Mouse (Mus musculus) urinary bladder, postnatal 4 days (tissue): Measurements from ENCODE around the gene Arpc4.

Experiments
- DNase-seq, 2 experiments: peaks; one replicate each; pipeline ENCODE4 v3.0.0; 2021 to 2022; ENCODE audit warnings: low spot score in 2 of 2

The Arpc4 gene

GRCm38 (mm10) chr6:113364518-113365135 is 13.3 kb upstream of the Arpc4 start:
- no peak for DNase-seq

DNA sequence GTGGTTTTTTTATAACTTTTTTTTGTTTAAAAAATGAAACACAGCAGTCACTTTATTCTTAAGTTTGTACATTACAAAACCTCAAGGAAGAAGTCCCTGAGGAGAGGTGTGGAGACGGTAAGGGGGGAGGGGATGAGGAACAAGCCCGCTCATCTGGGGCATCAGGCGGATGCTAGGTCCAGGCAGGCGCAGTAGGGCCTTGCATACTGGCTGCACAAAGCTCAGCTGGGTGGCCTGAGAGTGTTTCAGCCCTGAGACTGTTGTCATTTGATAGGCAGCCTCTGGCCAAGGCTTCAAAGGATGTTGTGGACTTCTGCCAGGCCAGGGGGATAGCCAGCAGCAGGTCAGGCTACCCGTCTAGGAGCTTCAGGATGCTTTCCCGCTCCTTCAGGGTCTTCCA is 11.3 kb upstream of the Arpc4 start:
- DNase-seq: no peak

GRCm38 (mm10) chr6:113367574-113367973 is 10.3 kb upstream of the Arpc4 start:
- DNase-seq: no peak

GRCm38 (mm10) chr6:113368124-113368523 is 9.8 kb upstream of the Arpc4 start:
- no peak for DNase-seq

GRCm38 (mm10) chr6:113368577-113368976 is 9.3 kb upstream of the Arpc4 start:
- no peak for DNase-seq

DNA sequence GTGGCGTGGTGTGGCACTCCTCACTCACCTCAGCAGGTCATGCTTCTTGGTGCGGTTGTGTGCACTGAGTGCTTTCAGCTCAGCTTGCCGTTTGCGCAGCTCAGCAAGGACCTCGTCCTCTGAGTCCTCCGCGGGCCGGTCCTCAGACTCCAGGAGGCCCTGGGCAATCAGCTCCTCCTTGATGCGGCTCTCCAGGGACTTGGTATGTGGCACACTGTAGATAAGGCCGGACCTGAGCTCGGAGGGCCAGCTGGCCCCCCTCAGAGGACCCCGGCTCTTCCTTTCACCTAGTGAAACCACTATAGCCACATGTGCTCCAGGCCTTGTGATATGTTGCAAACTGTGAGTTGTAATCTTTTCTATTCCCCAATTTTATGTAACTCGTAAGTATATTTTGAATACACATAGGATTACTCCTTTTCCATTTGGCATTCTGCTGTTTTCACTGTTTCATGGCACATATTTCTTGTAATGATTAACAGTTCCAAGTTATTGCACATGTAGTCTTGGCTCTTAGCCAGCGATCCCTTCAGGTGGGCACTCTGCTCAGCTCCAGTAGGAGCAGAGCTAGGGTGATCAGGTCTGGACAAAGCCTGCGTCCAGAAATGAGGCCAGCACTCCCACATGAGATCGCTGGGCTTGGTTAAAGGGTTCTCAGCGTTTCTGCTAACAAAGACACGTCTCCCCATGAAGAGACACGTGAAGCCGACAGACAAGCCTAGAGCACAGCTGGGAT is 7.6 kb upstream of the Arpc4 start:
- no peak for DNase-seq

GRCm38 (mm10) chr6:113373491-113373890 is 4.4 kb upstream of the Arpc4 start:
- DNase-seq: no peak

DNA sequence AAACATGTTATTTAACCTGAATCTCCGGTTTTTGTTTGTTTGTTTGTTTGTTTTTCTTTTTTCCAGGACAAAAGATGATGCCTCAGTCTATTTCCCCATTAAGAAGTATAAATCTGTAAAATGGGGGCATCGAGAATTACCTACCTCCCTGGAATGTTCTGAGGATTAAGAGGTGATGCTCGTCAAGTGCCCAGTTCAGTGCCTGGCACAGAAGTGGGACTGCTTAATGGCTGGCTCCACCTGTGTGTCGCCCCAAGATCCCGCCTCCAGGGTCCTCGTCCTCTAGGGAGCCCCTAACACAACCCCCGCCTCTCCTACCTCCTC is 781 bp upstream of the Arpc4 start:
- DNase-seq: no peak

- DNase-seq: no peak
Measured at GRCm38 (mm10) chr6:113379246-113379645, 1.3 kb downstream of the Arpc4 start.

DNA sequence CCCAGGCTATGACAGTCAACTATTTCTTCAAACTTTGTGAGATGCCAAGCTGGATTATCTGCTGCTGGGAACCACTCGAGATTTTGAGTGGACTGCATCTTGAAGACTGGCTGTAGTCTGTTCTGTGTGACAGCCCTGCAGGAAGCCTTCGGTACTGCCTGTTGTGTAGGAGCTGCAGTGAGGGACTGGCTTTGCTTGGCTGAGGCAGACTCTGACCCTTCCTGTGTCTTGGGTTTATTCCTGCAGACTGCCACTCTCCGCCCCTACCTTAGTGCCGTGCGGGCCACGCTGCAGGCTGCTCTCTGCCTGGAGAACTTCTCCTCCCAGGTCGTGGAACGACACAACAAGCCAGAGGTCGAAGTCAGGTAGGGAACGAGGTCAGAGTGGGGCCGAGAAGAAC is 2.6 kb downstream of the Arpc4 start:
- no peak for DNase-seq

DNA sequence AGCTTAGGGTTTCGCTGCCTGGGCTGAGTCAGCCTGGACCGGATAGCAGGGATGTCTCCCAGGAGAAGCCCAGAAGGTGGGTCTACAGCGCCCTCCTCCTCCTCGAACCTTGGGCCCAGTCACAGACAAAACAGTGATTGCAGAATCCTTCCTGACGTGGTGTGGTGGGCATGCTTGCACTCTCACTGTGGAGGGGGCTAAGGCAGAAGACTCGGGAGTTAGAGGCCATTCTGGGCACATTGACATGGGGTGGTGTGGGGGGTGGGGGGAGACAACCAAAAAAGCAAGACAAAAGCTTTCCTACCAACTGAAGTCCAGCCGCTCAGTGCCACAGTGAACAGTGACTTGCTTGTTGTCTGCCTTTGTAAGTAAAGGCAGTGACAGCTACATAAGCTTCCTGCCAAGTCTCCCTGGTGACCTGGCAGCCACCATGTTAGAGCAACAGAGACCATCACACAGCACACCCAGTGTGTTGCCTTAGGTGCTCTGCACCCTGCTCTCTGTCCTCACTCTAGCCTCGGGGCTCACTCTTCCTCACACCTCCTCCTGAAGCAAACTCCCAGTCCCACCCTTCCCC is 6.5 kb downstream of the Arpc4 start:
- DNase-seq: no peak

GRCm38 (mm10) chr6:113385160-113385714 is 7.3 kb downstream of the Arpc4 start:
- no peak for DNase-seq

GRCm38 (mm10) chr6:113386025-113386424 is 8.1 kb downstream of the Arpc4 start:
- DNase-seq: no peak

GRCm38 (mm10) chr6:113388960-113389359 is 11.0 kb downstream of the Arpc4 start, which contains the start of gene Ttll3:
TSS of gene Ttll3 (plus strand) at chr6:113389260.
- no peak for DNase-seq

DNA sequence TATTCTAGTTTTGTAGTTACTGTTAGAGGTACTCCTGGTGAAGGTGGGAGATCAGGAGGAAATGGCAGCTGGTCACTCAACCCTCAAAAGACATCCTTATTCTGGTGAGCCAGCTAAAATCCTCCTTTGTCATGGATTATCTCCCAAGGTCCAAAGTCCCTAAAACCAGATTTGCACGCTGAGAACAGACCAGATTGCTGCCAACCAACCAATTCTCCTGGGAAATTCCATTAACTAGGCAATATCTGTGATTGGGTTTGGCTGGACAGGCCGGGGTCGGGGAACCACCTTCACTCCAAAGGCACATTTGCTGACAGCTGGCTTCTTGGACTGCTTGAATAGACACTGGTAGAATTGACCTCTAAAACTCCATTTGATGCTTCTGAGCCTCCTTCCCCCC is 12.8 kb downstream of the Arpc4 start:
- no peak for DNase-seq

DNA sequence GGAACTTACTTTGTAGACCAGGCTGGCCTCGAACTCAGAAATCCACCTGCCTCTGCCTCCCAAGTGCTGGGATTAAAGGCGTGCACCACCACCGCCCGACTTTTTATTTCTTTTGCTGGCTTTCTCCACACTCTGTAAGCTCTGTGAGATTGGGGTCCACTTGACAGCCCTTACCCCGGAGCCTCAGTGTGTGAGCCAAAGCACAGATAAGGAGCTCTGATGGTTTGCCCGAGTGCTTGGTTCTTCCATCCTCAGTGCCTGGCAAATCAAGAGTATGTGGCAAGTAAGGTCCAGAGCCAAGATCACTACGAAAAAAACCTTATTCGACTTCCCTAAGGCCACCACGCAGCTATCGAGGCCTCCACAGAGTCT is 14.1 kb downstream of the Arpc4 start:
- DNase-seq: no peak

- DNase-seq: peak in 1 of 2 experiments; percentile 42
Measured at GRCm38 (mm10) chr6:113392387-113393071, 14.6 kb downstream of the Arpc4 start.

- no peak for DNase-seq
Measured at GRCm38 (mm10) chr6:113393951-113394350, 16.0 kb downstream of the Arpc4 start.

DNA sequence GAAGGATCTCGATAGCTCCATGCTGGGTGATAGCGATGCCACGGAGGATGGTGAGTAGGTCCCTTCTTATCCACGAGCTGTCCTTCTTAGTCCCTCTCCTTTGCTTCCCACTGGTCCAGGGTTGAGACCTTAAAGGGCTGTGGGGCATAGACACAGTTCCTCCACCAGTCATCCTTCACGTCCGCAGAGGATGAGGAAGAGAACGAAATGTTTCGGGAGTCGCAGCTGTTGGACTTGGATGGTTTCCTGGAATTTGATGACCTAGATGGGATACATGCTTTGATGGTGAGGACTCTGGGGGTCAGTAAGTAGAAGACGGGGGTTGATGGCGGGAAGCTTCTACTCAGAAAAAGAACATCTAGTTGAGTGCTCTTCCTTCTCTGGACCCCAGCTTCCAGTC is 16.9 kb downstream of the Arpc4 start:
- DNase-seq: no peak

DNA sequence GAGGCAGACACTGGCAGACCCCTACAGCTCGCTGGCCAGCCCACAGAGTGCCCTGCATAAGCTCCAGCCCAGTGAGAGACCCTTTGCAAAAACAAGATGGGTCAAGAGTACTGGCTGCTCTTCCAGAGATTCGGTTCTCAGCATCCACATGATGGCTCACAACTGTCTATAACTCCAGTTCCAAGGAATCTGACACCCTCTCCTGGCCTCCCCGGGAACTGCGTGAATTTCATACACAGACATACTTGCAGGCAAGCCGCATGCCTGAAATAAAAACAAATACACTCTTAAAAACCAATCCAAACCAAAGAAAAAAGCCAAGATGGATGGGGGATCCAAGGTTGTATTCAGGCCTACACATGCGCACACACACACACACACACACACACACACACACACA is 17.6 kb downstream of the Arpc4 start:
- no peak for DNase-seq

DNA sequence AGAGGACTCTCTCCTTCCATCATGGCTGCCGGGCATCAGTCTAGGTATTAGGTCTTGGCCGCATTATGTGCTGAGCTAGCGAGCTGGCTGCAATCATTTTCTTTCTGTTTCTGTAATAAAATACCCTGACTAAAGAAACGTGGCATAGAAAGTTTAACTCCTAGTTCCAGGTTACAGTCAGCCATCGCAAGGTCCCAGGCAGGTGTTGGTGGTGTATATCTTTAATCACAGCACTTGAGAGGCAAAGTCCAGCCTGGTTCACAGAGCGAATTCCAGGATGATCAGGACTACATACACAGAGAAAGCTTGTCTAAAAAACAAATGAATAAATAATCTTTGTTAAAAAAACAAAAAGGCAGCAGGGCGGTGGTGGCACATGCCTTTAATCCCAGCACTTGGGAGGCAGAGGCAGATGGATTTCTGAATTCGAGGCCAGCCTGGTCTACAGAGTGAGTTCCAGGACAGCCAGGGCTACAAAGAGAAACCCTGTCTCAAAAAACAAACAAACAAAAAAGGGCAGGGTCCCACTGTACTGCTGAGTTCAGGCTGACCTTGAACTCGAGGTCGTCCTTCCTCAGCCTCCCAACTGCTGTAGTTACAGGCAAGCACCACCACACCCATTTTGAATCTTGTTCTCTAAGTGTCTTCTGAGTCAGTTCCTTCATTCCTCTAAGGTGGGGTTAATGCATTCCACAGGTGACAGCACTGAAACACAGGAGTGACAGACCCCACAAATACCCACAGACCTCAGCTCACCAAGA is 18.5 kb downstream of the Arpc4 start:
- DNase-seq: no peak

DNA sequence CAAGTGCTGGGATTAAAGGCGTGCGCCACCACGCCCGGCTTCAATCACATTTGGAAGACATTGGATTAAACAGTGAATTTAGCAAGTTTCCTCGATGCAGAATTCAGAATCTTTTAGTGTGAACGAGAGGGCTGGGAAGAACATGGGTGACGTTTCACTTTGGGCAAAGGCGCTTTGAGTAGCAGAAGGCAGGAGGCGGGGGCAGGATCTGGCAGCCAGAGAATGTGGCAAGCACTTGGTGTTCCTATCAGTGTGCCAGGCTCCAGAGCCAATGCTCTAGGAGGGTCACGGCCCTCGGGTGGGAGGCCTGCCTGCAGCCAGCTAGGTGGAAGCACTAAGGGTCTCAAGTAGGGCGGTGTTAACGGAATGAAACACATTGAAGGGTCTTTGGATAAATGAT is 24.2 kb downstream of the Arpc4 start:
- no peak for DNase-seq
